Mouse (Mus musculus) urinary bladder, postnatal 14 days (tissue): Measurements from ENCODE around the gene Nupl1.

Source experiments
- DNase-seq: peaks from one replicate; pipeline ENCODE4 v3.0.0; 2021; ENCODE audit warnings: low spot score

Gene Nupl1

DNA sequence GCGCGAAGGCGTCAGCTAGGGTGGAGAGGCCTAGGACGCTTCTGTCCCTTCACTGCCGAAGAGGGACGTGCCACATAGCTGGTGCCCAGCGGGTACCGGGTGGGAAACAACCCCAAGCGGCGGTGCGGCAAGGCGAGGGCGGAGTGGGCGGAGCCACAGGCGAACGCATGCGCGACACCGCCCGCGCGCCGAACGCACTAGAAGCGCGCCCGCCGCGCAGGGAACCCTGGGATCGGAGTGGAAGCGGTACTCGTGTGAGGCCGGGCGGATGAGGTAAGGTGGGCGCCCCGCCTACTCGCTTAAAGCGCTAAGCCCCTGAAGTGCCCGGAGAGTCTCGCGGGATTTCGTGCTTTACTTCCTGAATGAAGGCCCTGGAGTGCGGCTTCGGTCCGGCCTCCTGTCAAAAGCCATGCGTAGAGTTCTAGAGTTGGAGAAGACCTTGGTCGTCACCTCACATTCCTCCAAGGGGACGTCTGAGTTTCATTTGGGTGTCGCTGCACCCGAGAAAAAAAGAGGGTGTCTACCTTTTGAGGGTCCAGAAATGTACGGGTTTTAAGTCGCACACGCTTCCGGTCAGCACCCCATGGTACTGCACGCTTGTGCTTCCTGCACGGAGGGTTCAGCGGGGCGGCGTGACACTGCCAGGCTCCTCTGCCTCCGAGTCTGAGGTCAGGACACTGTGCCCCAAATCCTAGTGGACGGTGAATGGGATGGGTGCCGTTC lies at the start of gene Nupl1, which contains the start of gene Gm49336:
Gene Nupl1 (minus strand): TSS at position 151 of the 723 bp plus-strand sequence.
Gene Gm49336 (minus strand): TSS at position 227 of the 723 bp plus-strand sequence.
- peak; percentile 98 for DNase-seq

DNA sequence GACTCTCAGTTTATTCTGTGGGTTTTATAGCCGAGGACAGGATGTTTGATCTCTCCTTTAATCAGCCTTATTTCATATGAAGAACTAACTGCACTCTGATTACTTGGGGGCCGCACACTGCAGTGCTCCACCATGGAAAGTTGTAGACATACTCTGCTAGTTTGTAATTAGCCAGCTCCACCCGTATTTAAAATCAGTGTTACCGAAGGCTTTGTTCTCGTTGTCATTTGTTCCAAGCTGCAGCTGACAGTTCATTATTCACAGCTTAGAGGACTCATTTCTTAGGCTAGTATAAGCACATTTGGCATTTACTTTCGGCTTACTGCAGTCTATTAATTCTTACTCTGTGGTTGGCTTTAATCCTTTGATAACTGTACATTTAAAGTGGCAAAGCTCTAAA lies 49.8 kb upstream of the Nupl1 start:
- DNase-seq, result no peak

DNA sequence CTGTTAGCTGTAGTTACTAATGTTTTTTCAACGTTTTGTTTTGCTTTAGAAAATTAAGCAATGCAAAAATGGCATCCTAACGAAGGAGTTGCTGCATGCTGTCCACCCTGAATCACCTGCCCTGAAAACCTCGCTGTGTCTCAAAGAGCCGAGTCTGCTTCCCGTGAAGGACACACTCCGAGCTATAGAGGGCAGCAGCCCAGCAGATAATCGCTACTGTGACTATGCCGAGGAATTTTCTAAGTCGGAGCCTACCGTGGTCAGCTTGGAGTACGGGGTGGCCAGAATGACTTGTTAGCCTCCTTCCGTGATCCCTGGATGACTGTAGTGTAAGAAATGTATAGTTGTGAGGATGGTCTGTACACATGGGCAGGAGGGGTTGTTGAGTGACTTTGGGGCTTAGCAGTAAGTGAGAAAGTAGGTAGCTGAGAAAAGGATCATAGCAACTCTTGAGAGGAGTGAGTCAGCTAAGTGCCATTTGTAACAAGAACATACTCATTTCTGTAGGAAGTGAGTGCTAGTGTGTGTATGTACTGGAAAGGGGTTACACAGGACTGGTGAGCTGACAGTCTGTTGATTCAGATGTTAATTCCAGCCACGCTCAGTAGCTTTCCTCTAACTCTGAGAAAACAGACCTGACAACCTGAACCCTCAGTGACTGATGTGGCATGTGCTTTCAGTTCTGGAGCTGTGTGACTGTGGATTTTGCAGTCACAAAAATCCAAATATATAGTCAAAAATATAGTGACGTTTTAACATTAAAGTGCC lies 49.2 kb upstream of the Nupl1 start:
- DNase-seq, result no peak

DNA sequence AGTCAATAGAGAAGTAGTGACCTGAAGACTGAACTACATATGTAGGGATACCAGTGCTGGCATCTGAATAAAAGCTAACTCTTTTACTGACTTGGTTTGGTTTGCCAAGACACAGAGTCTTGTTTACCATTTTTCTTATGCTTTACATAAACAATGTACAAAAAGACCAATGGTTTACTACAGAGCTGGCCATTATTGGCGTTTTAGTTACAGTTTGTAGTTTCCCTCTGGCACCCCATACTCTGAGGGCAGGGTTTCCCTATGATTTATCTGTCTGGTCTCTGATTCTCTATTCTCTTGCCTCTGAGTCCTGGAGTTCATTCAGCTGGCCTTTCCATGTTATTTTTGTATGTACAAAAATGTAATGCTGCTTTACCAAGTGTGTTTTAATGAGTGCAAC lies 44.3 kb upstream of the Nupl1 start:
- DNase-seq, result no peak

DNA sequence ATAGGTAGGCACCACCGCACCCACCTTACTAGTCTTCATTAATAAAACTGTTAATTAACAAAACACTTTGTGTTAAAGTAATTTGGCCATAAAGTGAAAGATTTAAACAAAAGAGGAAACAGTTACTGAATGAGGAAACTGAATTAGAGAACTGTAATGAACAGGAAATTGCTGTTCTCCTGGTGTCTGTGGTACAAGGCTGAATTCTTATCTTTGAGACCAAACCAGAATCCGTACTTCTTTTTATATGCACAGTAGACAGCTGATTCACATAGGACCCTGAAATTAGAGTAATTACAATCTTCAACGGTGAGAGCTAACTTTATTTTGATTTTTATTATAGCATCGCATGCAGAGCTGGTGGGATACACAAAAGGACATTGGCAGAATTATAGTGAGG lies 39.1 kb upstream of the Nupl1 start:
- DNase-seq, result no peak

DNA sequence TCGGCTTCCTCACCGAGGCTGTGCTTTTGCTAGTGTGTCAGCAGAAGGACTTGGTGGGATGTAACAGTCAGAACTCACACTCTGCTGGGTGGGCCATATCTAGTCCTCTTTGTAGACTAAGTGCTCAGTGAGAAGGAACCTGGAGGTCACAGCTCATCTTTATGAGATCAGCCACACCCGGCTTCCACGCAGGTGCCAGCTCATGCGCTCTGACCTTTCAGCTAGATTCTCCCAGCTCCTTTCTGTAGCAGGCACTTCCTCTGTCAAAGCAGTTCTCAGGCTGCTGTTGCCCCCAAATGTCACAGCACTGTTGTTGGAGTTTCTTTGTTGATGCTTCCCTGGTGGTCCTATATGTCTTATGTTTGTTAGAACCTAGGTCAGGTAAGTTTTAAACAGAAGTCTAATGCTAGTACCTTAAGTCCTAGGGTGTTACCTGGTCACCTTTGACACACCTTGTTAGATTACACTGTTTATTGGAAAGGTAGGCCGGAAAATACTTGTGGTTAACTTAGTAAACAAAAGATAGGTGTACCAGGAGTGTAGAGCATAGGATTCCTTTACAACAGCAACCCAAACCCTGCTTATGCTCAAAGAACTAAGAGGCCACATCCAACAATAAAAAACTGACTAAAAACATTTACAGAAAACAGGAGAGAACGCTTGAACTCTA lies 35.1 kb upstream of the Nupl1 start:
- DNase-seq, result peak; percentile 56

DNA sequence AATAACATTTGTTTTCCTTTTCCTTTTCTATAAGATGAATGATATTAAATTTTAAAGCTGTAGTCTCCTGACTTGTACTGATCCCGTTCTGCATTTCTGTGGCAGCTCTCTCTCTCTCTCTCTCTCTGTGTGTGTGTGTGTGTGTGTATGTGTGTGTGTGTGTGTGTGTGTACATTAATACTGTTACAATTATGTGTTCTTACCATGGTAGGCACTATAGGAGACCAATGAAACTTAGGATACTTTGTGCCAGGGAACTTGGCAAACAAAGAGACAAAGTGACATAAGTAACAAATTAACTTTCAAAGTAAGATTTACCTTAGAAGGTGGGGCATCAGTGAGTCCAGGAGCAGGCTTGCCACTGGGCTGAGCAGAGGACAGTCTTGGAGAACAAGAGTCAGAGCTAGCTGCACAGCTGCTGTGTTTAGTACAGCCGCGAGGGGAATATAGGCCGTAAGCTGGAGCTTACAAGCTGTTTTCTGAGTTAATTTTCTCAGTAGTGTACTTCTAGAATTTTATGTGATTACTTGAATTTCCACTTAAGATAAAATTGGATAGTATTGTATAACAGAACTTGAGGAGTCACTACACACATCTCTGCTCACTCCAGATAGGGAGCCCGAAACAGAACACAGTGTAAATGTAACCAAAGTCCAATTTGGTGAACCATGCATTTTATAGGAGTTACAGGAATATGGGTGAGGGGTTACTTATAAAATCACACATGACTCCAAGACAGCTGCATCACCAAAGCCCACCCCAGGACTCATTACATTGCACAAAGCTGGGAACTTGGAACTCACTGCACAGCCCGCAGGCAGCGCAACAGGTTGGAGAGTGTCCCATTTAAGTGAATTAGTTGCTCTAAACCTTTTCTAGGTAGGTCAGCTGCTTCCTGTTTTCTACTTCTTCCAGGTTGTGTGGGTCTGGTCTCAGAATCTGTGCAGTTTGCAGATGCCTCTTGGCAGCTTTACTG lies 24.4 kb upstream of the Nupl1 start:
- no peak for DNase-seq

DNA sequence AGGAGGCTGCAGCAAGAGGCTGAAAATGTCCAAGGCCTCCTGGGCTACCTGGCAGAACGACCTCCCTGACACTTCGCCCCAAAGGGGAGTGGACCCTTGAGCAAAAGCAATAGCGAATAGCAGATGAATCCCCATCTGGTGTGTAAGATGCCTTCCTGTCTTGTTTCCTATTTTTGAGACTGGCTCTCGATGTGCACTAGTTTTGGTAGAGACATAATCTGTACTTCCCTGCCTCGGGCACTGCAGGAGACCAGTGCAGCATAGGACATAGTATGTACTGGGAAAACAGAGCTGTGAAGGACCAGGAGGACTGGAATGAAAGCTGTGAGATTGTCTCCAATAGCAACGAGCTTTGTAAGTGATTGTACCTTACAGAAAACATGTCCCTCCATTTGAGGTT lies 22.1 kb upstream of the Nupl1 start:
- DNase-seq, result no peak

DNA sequence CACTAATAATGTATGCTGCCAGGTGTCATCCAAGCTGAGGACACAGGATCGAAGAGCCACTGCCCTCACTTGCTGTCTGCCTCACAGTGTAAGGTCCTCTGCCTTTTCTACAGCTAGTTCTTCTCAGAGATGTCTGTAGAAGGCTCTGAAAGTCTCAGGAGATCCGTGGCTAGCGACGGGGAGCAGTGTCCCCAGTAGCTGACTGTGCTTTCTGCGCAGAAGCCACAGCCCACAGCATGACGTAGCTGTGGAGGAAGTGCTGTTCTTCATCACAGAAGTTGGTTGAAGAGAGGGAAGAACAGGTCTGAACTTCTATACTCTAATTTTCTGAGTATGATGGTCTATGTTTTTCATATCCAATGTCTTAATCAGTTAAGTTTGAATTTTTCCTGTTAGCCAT lies 18.1 kb upstream of the Nupl1 start:
- DNase-seq, result no peak

DNA sequence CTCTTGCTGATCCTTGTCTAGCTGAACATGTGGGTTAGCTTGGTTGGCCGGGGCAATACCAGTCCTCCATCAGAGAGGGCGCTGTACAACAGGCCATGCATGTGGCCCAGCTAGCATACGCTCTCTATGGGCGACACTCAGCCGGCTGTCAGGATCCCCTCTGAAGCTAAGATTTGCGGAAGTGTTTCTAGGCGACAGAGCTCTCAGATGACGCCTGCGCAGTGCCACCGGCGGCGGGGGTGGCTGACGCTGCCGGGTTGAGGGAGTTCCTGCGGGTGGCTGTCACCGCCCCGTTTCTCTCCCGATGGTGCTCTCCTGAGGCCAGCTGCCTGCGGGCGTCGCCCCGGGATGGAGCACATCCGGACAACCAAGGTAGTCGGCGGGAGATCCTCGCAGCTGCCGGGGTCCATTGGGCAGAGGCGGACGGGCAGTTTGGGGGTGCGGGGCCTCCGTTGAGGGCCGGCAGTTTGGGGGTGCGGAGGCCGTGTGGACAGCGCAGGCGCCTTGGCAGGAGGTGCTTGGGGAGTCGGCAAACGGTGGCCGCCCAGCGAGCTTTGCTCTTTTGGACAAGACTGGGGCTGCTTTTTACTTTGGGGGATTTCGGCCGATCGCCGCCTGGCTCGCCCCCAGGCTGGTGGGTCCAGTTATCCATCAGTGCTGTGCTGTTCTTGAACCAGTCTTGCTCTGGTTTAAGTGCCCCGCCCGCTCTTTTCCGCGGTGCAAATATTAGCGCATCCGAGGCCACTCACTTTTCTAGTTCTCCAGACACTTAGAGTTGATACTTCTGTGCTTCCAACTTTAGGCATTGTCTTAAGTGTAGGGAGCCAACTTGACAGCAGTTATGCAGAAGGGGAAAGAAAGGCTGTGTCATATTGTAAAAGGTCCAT lies 14.0 kb upstream of the Nupl1 start, which contains the start of gene Mtmr6:
Gene Mtmr6 (plus strand): TSS at position 239 of the 887 bp plus-strand sequence.
- DNase-seq, result peak; percentile 94

DNA sequence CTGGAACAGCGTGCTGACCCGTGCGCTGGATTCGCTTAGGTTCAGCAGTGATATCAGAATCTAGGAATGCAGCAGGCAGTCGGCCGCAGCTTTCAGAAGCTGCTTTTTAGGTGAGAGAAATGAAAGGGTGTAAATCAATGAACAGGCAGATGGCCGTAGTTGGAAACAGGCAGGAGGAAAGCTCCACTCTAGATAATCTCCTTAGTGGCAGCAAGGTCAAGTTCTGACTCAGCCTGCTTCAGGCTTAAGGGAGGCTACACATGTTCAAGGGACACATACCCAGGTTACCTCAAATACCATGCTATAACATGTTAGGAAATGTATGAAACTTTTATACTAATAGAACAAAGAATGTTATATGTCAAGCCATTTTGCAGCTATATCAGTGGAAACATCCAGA lies 11.1 kb upstream of the Nupl1 start:
- DNase-seq, result peak; percentile 16

DNA sequence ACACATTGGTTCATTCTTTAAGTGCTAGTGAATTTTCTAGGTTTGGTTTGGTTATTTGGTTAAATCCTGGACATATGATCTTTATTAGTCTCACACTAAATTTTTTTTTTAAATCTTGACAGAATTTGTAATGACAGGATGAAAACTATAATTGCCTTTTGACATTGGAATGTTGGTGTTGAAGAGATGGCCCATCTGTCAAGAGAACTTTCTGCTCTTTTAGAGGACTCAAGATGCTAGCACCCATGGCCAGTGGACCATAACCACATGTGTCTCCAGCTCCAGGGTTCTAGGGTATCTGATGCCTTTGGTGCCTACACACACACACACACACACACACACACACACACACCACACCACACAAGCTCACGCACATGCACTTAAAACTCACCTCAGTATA lies 6.6 kb upstream of the Nupl1 start:
- DNase-seq, result no peak

DNA sequence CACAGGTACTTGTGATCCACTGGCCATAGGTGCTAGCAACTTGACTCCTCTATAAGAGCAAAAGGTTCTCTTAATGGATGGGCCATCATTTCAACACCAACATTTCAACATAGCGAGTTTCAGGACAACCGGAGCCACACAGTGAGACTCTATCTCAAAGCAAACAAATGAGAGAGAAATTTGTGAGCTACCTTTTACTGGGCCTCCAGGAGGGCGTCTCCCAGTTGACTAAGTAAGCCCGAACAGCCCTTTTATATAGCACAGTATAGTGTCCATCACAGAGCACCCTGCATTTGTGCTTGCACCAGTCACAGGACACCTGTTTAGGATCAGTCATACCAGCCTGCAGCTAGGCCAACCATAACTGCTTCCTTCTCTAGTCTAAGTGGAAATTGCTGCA lies 5.9 kb upstream of the Nupl1 start:
- no peak for DNase-seq

DNA sequence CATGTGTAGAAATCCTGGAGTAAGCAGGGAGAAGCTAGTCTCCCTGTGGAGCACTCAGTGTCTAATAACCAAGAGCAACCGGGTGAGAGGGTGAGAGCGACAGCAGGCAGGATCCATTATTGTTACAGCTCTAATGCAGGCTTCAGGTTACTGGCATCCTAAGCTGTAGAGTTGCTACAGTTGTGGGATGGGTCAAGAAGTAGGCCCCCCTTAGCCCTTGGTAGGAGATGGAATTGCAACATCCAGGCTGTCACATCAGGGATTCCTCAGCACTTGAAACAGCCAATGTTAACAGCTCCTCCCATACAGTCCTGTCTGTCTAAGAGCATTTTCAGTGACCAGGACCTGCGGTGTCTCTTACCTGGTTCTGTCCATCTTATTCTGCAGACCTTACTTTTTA lies 5.1 kb upstream of the Nupl1 start:
- DNase-seq, result no peak

DNA sequence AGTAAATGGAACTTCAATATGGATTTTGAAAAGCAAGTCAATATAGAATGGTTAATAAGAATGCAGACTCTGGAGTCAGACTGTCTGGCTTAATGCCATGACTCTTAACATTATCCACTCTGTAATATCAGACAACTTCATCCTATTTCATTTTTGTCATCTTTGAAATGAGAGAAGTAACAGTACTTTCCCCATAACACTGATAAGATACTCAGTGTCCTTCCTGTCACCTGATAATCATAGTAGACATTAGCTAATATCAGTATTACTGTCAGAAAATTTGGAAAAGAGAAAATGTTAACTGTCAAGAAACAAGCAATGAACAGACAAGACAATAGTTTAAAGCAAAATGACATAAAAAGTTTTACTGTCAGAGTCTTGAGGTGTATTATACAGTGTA lies 3.5 kb upstream of the Nupl1 start:
- DNase-seq, result no peak

DNA sequence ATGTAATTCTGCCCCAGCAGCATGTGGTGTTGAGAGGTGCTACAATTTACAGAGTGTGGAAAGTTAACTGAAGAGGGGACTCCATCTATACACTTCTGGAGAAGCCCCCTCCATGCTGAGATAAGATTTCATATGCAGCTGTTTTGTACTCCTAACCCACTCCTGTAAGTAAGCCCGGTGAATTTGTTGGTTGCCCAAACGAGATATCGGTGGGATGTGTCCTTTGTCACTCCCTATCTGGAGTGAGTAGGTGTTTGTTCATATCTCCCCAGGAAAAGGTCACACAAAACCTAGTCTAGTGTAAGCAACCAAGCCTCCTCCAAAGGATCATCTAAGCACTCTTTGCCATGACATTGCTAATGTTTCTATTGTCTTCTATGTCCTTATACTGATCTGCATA lies 2.2 kb upstream of the Nupl1 start:
- no peak for DNase-seq

DNA sequence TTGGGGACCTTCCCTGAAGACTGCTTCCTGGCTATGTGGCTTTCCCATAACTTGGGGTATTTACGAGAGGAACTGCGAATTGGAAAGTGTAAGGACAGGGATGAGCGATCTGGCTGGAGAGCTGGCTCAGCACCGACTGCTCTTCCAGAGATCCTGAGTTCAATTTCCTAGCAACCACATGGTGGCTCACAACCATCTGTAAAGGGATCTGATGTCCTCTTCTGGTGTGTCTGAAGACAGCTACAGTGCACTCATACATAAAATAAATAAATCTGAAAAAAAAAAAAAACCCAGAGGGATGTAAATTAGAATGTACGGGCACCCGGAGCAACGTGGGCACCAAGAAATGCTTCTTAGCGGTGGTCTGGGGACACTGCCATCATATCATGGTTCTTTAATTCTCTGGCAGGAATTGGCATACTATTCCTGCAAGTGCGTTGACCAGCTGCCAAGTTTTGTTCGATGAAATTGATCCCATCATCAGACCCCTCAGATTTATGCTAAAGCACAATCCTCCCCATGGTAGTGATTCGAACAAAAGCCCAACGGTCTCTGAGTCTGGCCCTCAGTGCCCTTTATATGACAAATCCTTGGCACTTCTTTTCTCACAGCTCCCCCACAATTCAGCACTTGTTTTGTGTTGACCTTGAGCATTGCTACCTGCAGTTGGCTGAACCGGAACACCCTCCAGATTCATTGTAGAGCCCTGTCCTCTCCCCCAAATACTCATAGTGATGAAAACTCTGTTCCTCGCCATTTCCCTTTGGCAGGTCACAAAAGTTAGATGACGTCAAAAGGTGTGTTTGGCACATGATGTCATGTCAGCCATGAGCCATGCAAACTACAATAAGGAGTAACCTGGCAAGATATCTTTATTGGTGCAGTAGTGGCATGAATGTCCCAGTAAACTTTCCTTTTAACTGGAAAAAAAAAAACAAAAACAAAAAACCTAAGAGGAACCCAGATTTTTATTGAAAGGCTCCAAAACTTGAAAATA lies 1.1 kb upstream of the Nupl1 start:
- DNase-seq, result no peak

DNA sequence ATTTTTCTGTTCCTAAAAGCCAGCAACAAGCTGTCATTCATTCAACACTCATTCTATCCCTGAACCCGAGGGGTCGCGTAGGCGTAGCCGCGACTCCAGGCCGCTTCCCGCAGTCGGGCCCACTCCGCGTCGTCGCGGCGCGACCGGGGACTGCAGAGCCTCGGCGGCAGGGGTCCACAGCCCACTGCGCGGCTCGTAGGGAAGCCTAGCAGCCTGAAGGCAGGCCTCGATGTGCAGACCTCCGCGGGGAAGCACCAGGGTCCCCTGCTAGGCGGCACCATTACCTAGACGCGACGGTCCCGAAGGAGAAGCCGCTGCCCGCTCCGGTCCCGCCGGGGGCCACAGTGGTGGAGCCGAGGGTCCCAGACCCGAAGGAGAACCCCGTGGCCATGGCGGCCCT lies 352 bp downstream of the Nupl1 start:
- DNase-seq, result no peak

DNA sequence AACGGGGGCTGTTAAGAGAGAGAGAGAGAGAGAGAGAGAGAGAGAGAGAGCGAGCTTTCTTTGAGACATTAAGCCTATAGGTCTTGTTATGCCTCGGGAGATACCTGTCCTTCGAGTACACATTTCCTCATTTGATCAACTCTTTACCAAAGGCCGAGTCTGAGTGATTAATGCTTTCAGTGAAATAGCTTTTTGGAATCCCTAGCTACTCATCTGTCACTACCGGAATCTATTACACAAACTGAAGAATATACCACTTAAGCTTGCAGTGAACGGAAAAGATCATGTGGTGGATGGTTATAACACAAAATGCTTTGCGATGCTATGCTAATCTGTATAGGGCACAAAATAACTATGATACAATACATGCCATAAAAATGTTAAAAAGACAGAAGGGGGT lies 865 bp downstream of the Nupl1 start:
- DNase-seq, result no peak

DNA sequence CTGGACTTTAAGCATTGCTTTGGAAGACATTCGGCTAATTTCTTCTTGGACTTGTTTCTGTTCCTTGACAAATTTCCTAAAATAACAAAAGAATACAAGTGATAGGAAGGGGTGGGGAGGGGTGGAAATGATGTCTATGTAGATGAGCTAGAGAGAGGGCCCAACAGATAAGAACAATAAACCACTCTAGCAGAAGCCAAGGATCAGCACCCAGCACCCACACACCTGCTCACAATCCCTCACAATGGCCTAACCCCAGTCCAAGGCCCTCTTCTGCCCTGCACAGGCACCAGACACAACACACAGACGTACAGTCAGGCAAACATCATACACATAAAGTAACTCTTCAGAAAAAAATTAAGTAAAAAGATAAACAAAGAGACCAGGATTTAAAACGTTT lies 12.7 kb downstream of the Nupl1 start:
- DNase-seq, result no peak
